Mouse (Mus musculus) heart, postnatal 0 days (tissue): ENCODE measurements around the gene Pimreg.

Experiments used
- CTCF ChIP-seq: IDR thresholded peaks from 2 replicates; pipeline ENCODE4 v1.5.1; 2016; ENCODE audit warnings: antibody characterized with exemption, control low read depth, low read depth
- EP300 ChIP-seq: IDR thresholded peaks from 2 replicates; pipeline ENCODE4 v1.6.1; 2016; ENCODE audit warnings: antibody characterized with exemption, low read depth

GRCm38 (mm10) chr11:72095994-72096393 lies 54.2 kb downstream of the Pimreg start:
- TF ChIP-seq CTCF (no peak), EP300 (no peak)
